ENCODE assay signal across 7 mouse cellular contexts in genomic region chr5:141240441-141240840, GRCm38 (mm10). TPM values are rescaled to one million over a fixed set of nuclear protein-coding genes. Genes with fewer than 3 reads are reported as not detected.
DNase-seq lines count a peak whose midpoint lies in the region; ATAC-seq and TF ChIP-seq lines count a peak whose summit lies in the region.

No protein-coding gene starts in this region.

- peak overlapping the region; percentile 53 for H3K4me3 ChIP-seq in forebrain, embryonic 16.5 days (replicated peaks; ENCODE audit: low read length)
- peak overlapping the region; percentile 51 for H3K4me3 ChIP-seq in intestine, postnatal 0 days (ENCODE audit: low read depth, low read length)
- peak overlapping the region; percentile 63 for H3K4me3 ChIP-seq in neural tube, embryonic 15.5 days (replicated peaks)

- no peak for ATAC-seq in forebrain, embryonic 16.5 days
- ATAC-seq in intestine, postnatal 0 days: no peak
- no peak for ATAC-seq in neural tube, embryonic 15.5 days (ENCODE audit: low FRiP score)

- no peaks in the 10 kb centered on the region for H3K36me3 ChIP-seq in forebrain, embryonic 16.5 days (ENCODE audit: control insufficient read depth, insufficient read depth)
- H3K36me3 ChIP-seq in intestine, postnatal 0 days (ENCODE audit: control insufficient read depth, insufficient read depth): no peaks in the 10 kb centered on the region
- H3K36me3 ChIP-seq in neural tube, embryonic 15.5 days: no peaks in the 10 kb centered on the region

- H3K27ac ChIP-seq in forebrain, embryonic 16.5 days (ENCODE audit: low read length): no peak overlapping the region
- H3K27ac ChIP-seq in intestine, postnatal 0 days (ENCODE audit: low read depth, low read length): no peak overlapping the region
- H3K27ac ChIP-seq in neural tube, embryonic 15.5 days (replicated peaks): no peak overlapping the region

- no peak for TF ChIP-seq CTCF in intestine, postnatal 0 days (IDR thresholded peaks at IDR 0.05; ENCODE audit: low read depth)

- DNase-seq in thymus, postnatal 25 days: peak; percentile 2
- DNase-seq in thymus, postnatal 4 days: no peak
- no peak for DNase-seq in MN1 (ENCODE audit: low spot score)
- DNase-seq in kidney, postnatal 14 days: no peak

- peaks cover 27% of the 10 kb centered on the region for H3K27me3 ChIP-seq in forebrain, embryonic 16.5 days (replicated peaks; ENCODE audit: control insufficient read depth, insufficient read depth, low read length)
- H3K27me3 ChIP-seq in intestine, postnatal 0 days (replicated peaks; ENCODE audit: control insufficient read depth, insufficient read depth, low read length): peaks cover 43% of the 10 kb centered on the region
- H3K27me3 ChIP-seq in neural tube, embryonic 15.5 days (replicated peaks): peaks cover 36% of the 10 kb centered on the region

- no peaks in the 10 kb centered on the region for H3K9me3 ChIP-seq in forebrain, embryonic 16.5 days (ENCODE audit: control insufficient read depth, low read length)
- no peaks in the 10 kb centered on the region for H3K9me3 ChIP-seq in intestine, postnatal 0 days (ENCODE audit: control insufficient read depth)
- H3K9me3 ChIP-seq in neural tube, embryonic 15.5 days (replicated peaks): no peaks in the 10 kb centered on the region

- WGBS in forebrain, embryonic 16.5 days: 0% methylated on average over 10 of the region's 10 CpGs
- WGBS in intestine, postnatal 0 days: under 1% methylated on average over 10 of the region's 10 CpGs
- WGBS in neural tube, embryonic 15.5 days: under 1% methylated on average over 10 of the region's 10 CpGs

- H3K4me1 ChIP-seq in forebrain, embryonic 16.5 days (replicated peaks; ENCODE audit: control insufficient read depth, insufficient read depth, low read length): peaks cover 34% of the 10 kb centered on the region
- no peaks in the 10 kb centered on the region for H3K4me1 ChIP-seq in intestine, postnatal 0 days (replicated peaks; ENCODE audit: control insufficient read depth, insufficient read depth, low read length)
- H3K4me1 ChIP-seq in neural tube, embryonic 15.5 days: peaks cover 39% of the 10 kb centered on the region

- peak overlapping the region; percentile 93 for H3K4me2 ChIP-seq in forebrain, embryonic 16.5 days (ENCODE audit: low read length)
- H3K4me2 ChIP-seq in intestine, postnatal 0 days (replicated peaks; ENCODE audit: low read depth): peak overlapping the region; percentile 84
- peak overlapping the region; percentile 99 for H3K4me2 ChIP-seq in neural tube, embryonic 15.5 days

- peak overlapping the region; percentile 61; the same call in 1 of the 2 replicates for H3K9ac ChIP-seq in forebrain, embryonic 16.5 days (replicated peaks; ENCODE audit: low read depth, low read length)
- no peak overlapping the region for H3K9ac ChIP-seq in intestine, postnatal 0 days (ENCODE audit: low read depth, low read length)
- H3K9ac ChIP-seq in neural tube, embryonic 15.5 days (replicated peaks): peak overlapping the region; percentile 77; the same call in 1 of the 2 replicates

RNA-seq across cellular contexts. Expression of gene Sdk1, which starts 0.8 kb away (rescaled TPM):
- polyA plus RNA-seq in forebrain, embryonic 16.5 days (2015; fragmentation: Nextera tagmentation; extraction: Ambion mirVana): 1.3 and 1.6 TPM in 2 replicates
- 0.85 and 0.94 TPM in 2 replicates for polyA plus RNA-seq in intestine, postnatal 0 days (2015; fragmentation: Nextera tagmentation; extraction: Ambion mirVana)
- polyA plus RNA-seq in neural tube, embryonic 15.5 days (2015; fragmentation: Nextera tagmentation; extraction: Ambion mirVana): 2.7 TPM in 2 replicates
